Mouse (Mus musculus): ENCODE measurements around the gene Kif16b.
"Not testable (repeated sequence)": the region's sequence is repeated elsewhere in the genome, so short reads cannot be mapped to it uniquely, and the experiment has no call there.

Gene Kif16b

GRCm38 (mm10) chr2:142596176-142597170, 304.9 kb downstream of the Kif16b start:
- DNase-seq (ENCODE audit: low read depth, low spot score): no peak

GRCm38 (mm10) chr2:142590938-142591337, 310.4 kb downstream of the Kif16b start:
- DNase-seq (ENCODE audit: low read depth, low spot score): no peak

- DNase-seq (ENCODE audit: low read depth, low spot score): no peak
These were observed 311.0 kb downstream of the Kif16b start for GRCm38 (mm10) chr2:142590284-142590724.

GRCm38 (mm10) chr2:142589403-142590283, 311.7 kb downstream of the Kif16b start:
- DNase-seq (ENCODE audit: low read depth, low spot score): no peak

GRCm38 (mm10) chr2:142585845-142586244, 315.5 kb downstream of the Kif16b start:
- no peak for DNase-seq (ENCODE audit: low read depth, low spot score)

- no peak for DNase-seq (ENCODE audit: low read depth, low spot score)
These were observed 316.2 kb downstream of the Kif16b start for GRCm38 (mm10) chr2:142584851-142585737.

- no peak for DNase-seq (ENCODE audit: low read depth, low spot score)
These were observed 320.9 kb downstream of the Kif16b start for GRCm38 (mm10) chr2:142580449-142580848.

- DNase-seq (ENCODE audit: low read depth, low spot score): not testable (repeated sequence)
These were observed 323.9 kb downstream of the Kif16b start for GRCm38 (mm10) chr2:142577414-142577813.

GRCm38 (mm10) chr2:142569771-142570170, 331.6 kb downstream of the Kif16b start:
- DNase-seq (ENCODE audit: low read depth, low spot score): no peak

All from c-Kit-negative CD71-positive TER-119-positive erythroid progenitor cells, embryonic 14.5 days (primary cell).